ENCODE assay signal across 19 mouse cellular contexts in the genomic region with DNA sequence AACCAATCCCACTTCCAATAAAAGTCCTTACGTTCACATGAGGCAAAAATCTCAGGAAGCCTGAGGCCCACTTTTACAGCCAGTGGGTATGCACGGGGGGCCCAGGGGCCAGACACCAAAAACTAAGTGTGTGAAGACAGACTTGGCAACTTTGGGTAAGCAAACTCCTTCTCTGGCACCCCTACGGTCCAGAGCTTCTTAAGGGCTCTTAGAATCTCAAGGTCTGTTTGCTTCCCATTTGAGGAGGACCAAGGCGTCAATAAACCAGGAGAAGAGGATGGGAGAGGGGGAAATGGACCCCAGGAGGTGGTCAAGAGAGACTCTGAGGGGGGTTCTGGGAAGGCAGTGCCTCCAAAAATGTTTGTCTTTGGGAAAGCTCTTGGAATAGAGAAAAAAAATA.
"Had no signal": no experiment of that assay in that cellular context is flagged by ENCODE, and none has a peak within 500 bp of the region (broad histone marks: within the 10 kb centered on the region; RNA-seq: fewer than 3 reads in every experiment).

No protein-coding gene starts in this region.

- H3K27me3 ChIP-seq: midbrain, embryonic 12.5 days; midbrain, embryonic 15.5 days; neural tube, embryonic 12.5 days; neural tube, embryonic 15.5 days had no signal

- DNase-seq: kidney, adult 2 months; kidney, postnatal 25 days; layer of hippocampus, adult 9-11 months; liver, postnatal 0 days; right cerebral cortex, adult 18-20 months; right cerebral cortex, postnatal 14 days; right cerebral cortex, postnatal 4 days; spleen, adult 18-20 months; thymus, adult 2 months; thymus, postnatal 14 days had no signal

- ATAC-seq: intestine, postnatal 0 days; liver, postnatal 0 days; midbrain, embryonic 15.5 days had no signal

- H3K27ac ChIP-seq: layer of hippocampus, adult 2 months; liver, embryonic 14.5 days; macrophage; midbrain, embryonic 12.5 days; midbrain, embryonic 15.5 days; neural tube, embryonic 12.5 days; neural tube, embryonic 15.5 days had no signal

- H3K4me2 ChIP-seq: liver, embryonic 11.5 days; midbrain, embryonic 12.5 days; midbrain, embryonic 15.5 days; neural tube, embryonic 12.5 days; neural tube, embryonic 15.5 days had no signal

- H3K4me3 ChIP-seq: layer of hippocampus, adult 2 months; midbrain, embryonic 12.5 days; midbrain, embryonic 15.5 days; neural tube, embryonic 12.5 days; neural tube, embryonic 15.5 days had no signal

- H3K4me1 ChIP-seq: midbrain, embryonic 12.5 days; midbrain, embryonic 15.5 days; neural tube, embryonic 12.5 days; neural tube, embryonic 15.5 days had no signal

- H3K9ac ChIP-seq: liver, embryonic 14.5 days; liver, postnatal 0 days; midbrain, embryonic 12.5 days; midbrain, embryonic 15.5 days; neural tube, embryonic 12.5 days; neural tube, embryonic 15.5 days had no signal

- H3K9me3 ChIP-seq: midbrain, embryonic 12.5 days; midbrain, embryonic 15.5 days; neural tube, embryonic 12.5 days; neural tube, embryonic 15.5 days had no signal

- H3K36me3 ChIP-seq: midbrain, embryonic 12.5 days; midbrain, embryonic 15.5 days; neural tube, embryonic 12.5 days; neural tube, embryonic 15.5 days had no signal
